Mouse (Mus musculus): ENCODE measurements around the gene 4930469K13Rik. TPM values are rescaled to one million over a fixed set of nuclear protein-coding genes. Genes with fewer than 3 reads are reported as not detected.

4930469K13Rik gene
- total RNA-seq, 2 experiments from 2014 or later = not detected

DNA sequence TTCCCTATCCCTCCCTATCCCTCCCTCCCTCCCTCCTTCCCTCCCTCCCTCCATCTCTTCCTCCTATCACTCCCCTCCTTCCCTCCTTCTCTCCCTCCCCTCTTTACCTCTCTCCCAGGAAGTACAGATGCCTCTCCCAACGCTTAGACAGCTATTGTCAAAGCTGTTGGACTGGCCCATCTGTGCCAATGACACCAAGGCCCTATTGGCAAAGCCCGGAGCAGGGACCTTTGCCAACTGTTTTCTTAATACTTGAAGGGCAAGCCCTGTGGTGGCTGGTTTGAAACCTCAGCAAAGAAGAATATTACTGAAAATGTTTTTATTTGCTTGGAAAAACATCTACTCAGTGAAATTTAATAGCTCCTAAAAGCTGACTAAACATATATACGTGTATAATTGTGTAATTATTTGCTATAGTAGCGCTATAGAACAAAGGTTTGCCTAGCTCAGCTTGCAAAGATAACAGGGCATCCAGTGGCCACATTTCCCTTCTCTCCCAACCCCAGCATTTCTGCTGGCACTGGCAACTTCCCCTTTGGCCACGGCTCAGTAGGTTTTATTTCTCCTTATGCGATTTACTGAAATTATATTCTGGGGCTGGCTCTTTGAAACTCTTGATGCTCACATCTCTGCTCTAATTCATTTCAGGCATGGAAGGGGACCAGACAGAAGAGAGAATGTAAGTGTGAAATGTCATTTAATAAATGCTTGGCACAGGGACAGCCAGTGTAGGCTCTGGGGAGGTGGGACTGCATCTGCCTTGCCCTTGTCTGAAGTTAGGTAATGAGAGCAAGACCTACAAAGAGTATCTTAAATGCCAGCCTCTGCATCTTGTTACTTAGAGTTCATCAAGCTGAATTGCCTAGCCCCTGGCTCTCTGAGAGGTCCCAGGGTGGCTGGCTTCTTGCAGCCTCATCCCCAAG, 18.6 kb downstream of the 4930469K13Rik start:
- peak in 1 of 2 experiments; percentile 10 for DNase-seq (ENCODE audit: low spot score in 2 of 2)

- no peak for DNase-seq (ENCODE audit: low spot score in 2 of 2)
These were observed 19.8 kb downstream of the 4930469K13Rik start for GRCm38 (mm10) chr11:34078581-34078980.

- no peak for DNase-seq (ENCODE audit: low spot score in 2 of 2)
These were observed 20.5 kb downstream of the 4930469K13Rik start for GRCm38 (mm10) chr11:34077870-34078269.

DNA sequence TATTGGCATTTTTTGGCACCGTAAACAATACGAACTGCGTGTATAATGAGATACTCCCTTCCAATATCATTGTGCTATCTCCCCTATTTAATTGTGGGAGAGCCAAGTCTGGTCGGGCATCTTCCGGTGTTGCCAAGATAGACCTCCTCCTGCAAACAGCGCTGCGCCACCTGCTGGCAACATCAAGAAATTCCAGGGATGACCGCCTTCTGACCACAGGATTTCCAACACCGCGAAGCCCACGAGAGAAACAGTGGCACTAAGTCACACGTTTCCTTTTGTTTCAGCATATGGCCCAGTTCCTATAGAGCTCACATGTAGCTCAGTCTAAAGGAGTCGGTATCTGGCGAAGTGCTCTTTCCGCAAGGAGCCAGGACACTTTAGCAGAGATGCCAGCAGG, 24.6 kb downstream of the 4930469K13Rik start:
- peak; percentile 48 to 67 for DNase-seq (ENCODE audit: low spot score in 2 of 2)

DNA sequence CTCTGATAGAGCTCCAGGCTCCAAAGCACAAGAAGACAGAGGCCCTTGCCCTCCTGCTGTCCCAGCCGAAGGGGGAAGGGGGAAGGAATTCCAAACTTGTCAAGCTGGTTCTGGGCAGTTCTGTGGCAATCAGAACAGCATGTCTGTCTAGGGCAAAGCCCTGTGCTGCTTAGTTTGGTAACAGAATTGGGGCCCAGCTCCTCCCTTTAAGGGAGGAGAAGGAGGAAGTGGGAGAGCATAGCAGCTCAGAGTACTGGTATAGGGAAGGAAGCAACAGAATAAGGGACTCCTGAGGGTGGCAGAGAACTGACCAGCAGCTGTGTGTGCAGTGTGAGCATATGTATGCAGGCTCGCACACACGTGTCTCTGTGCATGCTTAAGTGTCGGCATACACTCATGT, 26.0 kb downstream of the 4930469K13Rik start:
- no peak for DNase-seq (ENCODE audit: low spot score in 2 of 2)

- DNase-seq (ENCODE audit: low spot score in 2 of 2) = no peak
These were observed 27.8 kb downstream of the 4930469K13Rik start for GRCm38 (mm10) chr11:34070596-34070995.

DNA sequence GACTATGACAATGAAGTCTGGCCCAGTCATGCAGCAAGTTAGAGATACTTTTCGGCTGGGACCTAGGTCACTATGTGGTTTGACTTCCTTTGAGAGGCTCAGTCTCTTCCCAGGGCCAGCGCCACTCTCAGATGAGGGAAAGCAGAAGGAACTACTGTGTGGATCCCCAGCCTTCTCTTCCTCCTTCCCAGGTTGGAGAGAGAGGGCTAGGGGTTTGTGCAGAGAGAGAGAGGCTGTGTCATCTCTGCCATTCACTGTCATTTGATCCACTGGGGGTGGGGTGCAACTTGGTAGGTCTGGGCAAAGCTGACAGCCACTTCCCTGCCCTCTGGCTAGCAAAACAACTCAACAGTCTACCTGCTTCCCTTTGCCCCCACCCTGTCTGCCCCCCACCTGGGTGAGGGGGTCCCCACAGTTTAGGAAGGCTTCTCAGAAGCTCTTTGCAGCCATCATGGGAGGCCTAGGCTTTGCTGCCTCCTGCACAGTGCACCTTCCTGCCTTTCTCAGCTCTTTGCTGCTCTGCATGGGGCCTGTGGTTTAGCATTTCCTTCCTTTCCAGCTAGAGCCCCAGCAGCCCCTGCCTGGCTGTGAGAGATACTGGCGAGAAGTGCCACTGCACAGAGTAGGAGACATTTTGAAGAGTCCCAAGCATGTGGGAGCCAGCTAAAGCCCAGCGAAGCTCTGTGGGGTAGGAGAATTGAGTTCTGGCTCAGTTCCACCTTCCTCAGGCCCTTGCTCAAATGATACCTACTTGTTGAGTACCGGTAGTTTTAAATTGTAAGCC, 34.5 kb downstream of the 4930469K13Rik start:
- no peak for DNase-seq (ENCODE audit: low spot score in 2 of 2)

GRCm38 (mm10) chr11:34063257-34063656, 35.1 kb downstream of the 4930469K13Rik start:
- no peak for DNase-seq (ENCODE audit: low spot score in 2 of 2)

GRCm38 (mm10) chr11:34061740-34062139, 36.6 kb downstream of the 4930469K13Rik start:
- no peak for DNase-seq (ENCODE audit: low spot score in 2 of 2)

DNA sequence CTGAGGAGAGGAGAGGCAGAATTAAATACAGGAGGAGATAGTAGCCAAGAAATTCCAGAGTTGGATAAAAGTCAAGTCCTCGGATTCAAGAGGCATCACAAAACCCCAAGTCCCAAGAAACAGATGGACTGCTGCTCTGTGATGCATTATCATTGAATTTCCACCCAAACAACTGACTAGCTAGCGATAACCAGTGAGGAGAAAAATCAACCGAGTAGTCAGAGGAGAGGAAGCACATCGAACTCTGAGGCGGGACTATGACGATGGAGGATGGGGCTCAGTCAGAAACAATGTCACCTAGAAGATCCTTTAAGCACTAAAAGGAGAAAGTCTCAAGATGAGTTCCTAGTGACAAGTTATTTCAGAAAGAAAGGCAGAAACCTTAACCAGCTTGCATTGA, 39.4 kb downstream of the 4930469K13Rik start:
- no peak for DNase-seq (ENCODE audit: low spot score in 2 of 2)

DNA sequence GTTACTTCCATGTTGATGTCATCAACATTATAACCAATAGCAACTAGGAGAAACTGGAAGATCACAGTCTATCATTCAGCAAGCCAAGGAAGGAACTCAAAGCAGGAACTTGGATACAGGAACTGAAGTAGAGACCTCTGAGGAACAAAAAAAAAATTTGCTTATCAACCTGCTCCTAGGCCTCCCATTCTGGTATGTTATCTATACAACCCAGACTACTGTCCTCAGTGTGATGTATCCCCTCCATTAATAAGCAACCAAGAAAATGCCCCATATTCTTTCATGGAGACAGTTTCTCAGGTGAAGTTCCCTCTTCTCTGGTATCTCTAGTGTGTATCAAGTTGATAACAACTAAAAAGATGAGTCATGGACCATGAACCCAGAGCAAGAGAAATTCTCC, 40.0 kb downstream of the 4930469K13Rik start:
- no peak for DNase-seq (ENCODE audit: low spot score in 2 of 2)

DNA sequence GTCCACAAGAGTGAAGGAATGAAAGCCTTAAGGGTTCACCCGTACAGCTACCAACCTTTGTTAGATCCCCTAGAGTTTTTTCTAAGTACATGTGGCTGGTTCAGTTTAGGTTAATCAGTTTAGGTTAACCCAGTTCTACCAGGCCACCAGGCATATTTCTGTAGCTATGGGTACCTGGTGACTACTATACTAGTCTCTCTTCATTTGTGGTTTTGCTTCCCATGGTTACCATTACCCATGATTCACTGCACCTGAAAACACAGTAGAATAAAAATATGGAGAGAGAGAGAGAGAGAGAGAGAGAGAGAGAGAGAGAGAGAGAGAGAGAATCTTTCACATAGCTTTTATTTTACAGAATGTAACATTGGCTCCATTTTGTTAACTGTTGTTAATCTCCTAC, 41.6 kb downstream of the 4930469K13Rik start:
- no peak for DNase-seq (ENCODE audit: low spot score in 2 of 2)

- no peak for DNase-seq (ENCODE audit: low spot score in 2 of 2)
These were observed 44.2 kb downstream of the 4930469K13Rik start for GRCm38 (mm10) chr11:34054031-34054727.

DNA sequence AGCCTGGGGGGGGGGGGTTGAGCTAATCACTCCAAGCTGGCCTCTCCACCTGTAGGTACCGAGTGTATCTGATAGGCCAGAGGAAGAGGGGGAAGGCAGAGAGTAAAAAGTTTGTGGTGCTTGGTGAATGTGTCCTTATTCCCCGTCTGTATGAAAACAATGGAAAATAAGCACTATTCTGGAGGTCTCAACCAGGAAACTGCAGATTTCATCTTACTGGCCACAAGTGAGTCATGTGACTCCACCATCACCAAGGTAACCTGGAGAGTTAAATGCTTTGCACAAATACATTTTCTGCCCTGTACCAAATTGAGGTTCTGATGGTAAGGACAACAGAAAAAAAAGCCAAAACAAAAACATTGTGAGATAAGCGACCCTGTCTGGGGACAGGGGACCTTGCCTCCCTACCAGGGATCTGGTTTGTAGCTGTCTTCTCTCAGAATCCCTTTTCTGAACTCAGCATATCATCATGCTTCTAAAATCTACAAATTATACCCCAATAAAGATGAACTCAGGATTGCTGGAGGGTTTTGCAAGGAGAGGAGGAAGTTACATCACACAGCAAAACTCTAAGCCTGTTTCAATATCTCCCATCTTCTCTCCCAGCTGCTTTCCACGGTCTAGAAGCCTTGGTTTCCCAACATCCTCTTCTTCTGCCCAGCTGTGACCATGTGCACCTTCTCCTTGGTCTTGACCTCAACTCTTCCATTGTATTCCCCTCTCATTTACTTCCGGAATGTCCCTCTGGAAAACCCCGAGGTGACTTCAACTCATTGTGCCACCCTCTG, 45.1 kb downstream of the 4930469K13Rik start:
- DNase-seq (ENCODE audit: low spot score in 2 of 2) = no peak

GRCm38 (mm10) chr11:34050643-34051042, 47.7 kb downstream of the 4930469K13Rik start:
- no peak for DNase-seq (ENCODE audit: low spot score in 2 of 2)

- no peak for DNase-seq (ENCODE audit: low spot score in 2 of 2)
These were observed 48.3 kb downstream of the 4930469K13Rik start for GRCm38 (mm10) chr11:34050063-34050462.

DNA sequence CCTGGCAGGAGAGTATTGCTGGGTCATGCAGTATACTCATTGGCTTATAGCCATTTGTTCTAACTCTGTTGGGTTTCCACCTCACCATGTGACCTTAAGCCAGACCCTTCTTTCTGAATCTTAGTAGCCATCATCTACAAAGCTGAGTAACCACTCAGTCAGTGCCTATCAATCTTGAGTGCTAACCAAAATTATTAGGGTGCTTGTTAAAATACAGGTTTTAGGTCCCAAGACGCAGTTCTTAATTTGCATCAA, 49.3 kb downstream of the 4930469K13Rik start:
- DNase-seq (ENCODE audit: low spot score in 2 of 2) = no peak

DNA sequence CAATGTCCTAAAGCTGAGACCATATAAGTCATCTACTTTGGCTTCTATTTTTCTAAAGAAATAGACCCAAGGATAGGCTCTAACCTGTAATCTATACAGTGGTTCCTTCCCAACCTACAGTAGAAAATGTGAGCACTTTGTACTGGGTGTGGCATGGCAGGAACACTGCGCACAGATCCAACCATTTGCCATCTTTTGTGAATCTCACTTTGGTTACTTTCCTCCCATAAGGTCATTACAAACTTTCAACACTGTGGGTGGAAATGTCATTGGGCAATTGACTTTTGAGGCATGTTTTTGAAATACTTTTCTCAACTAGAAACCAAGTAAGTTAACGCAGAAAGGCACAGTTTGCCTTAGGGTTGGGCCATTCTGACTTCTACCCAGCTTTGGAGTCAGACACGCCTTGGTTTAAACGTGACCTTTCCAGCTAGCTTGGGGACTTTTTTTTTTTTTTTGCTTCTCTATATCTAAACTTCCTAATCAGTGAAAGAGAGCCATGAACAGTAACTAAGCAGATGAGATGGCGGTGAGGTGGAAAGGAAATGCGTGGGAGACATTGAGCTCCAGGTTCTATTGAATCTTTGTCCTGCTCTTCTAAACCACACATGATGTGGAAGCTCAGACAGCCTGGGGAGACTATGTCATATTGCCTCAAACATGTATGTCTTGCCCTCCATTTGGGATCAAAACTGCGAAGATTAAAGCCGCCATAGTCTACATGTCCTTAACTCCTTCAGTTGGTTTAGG, 49.8 kb downstream of the 4930469K13Rik start:
- DNase-seq (ENCODE audit: low spot score in 2 of 2) = no peak

GRCm38 (mm10) chr11:34047542-34047937, 50.8 kb downstream of the 4930469K13Rik start:
- no peak for DNase-seq (ENCODE audit: low spot score in 2 of 2)
